Mouse (Mus musculus) forebrain, embryonic 14.5 days (tissue): ENCODE measurements at regions not wholly inside any gene's neighbourhood (a gene's known extent, or its start where the extent isn't known, plus 50 kb on each side); places are given as distances from the start of the nearest gene placed in this dataset.

Experiments
- ATAC-seq: fragments of 200-750 bp; cut with Nextera tagmentation; 2 replicates; pipeline ENCODE4 v1.8.0; 2017; ENCODE audit warnings: mild to moderate bottlenecking, moderate library complexity
- DNase-seq: peaks from one replicate; pipeline ENCODE4 v3.0.0-alpha.2; 2015; ENCODE audit warnings: low spot score
- H3K27ac ChIP-seq: fragments of 300-500 bp; sonication (generic); 2 replicates; pipeline ENCODE4 v1.5.1; 2014; ENCODE audit warnings: low read depth, mild to moderate bottlenecking, control low read depth, low read length, moderate library complexity
- H3K27me3 ChIP-seq: fragments of 300-500 bp; sonication (generic); replicated peaks from 2 replicates; pipeline ENCODE4 v1.6.1; 2014; ENCODE audit warnings: low read length, control low read depth, mixed read lengths; ENCODE audit not compliant: control insufficient read depth, insufficient read depth
- H3K36me3 ChIP-seq: fragments of 300-500 bp; sonication (generic); 2 replicates; pipeline ENCODE4 v1.6.1; 2014; ENCODE audit warnings: low read length, control low read depth; ENCODE audit not compliant: control insufficient read depth, insufficient read depth
- H3K4me1 ChIP-seq: fragments of 300-500 bp; sonication (generic); 2 replicates; pipeline ENCODE4 v1.6.1; 2014; ENCODE audit warnings: antibody characterized with exemption, low read length, control low read depth; ENCODE audit not compliant: control insufficient read depth, insufficient read depth
- H3K4me2 ChIP-seq: fragments of 300-500 bp; sonication (generic); 2 replicates; pipeline ENCODE4 v1.6.1; 2014; ENCODE audit warnings: mild to moderate bottlenecking, control low read depth, low read length
- H3K4me3 ChIP-seq: fragments of 300-500 bp; sonication (generic); 2 replicates; pipeline ENCODE4 v1.5.1; 2014; ENCODE audit warnings: low read depth, low read length, control low read depth
- H3K9ac ChIP-seq: fragments of 300-500 bp; sonication (generic); 2 replicates; pipeline ENCODE4 v1.6.1; 2014; ENCODE audit warnings: mild to moderate bottlenecking, low read length, control low read depth, moderate library complexity
- H3K9me3 ChIP-seq: fragments of 300-500 bp; sonication (generic); replicated peaks from 2 replicates; pipeline ENCODE4 v1.6.1; 2016; ENCODE audit warnings: low read length, control low read depth, mixed read lengths; ENCODE audit not compliant: control insufficient read depth
- WGBS: fragments of 180-500 bp; shearing (Covaris S2); extraction: QIAGEN DNeasy Blood & Tissue Kit; methylation state at CpG from one replicate; pipeline ENCODE4 v1.1.7; 2014; 5-methylcytosine and 5-hydroxymethylcytosine counted together

GRCm38 (mm10) chr6:100939766-100940165 lies 106.3 kb downstream of the Ppp4r2 start:
- Histone ChIP-seq H3K36me3 (no peaks in the 10 kb centered on the region), H3K27ac (no peak overlapping the region), H3K4me3 (no peak overlapping the region), H3K9ac (no peak overlapping the region), H3K4me2 (no peak overlapping the region), H3K9me3 (no peaks in the 10 kb centered on the region), H3K27me3 (no peaks in the 10 kb centered on the region), H3K4me1 (no peaks in the 10 kb centered on the region)
- WGBS = 79% methylated on average over 5 of the region's 5 CpGs
- ATAC-seq = no peak
- DNase-seq = no peak

DNA sequence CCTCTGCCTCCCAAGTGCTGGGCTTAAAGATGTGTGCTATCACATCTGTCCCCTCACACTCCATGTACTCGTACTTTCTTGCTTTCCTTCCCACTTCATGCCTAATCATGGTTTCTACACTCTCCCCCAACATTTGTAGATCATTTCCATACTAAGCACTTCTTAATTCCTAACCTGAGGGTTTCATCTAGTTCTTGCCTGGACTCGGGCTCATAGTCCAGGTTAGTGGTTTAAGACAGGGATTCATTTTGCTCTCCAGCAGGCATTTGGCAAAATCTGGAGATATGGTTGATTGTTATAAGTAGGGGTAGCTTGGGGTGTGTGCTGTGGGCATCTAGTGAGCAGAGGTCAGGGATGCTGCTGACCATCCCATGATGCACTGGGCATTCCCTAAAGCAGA lies 108.3 kb downstream of the Ppp4r2 start:
- Histone ChIP-seq H3K4me2 (no peak overlapping the region), H3K27me3 (no peaks in the 10 kb centered on the region), H3K9me3 (no peaks in the 10 kb centered on the region), H3K27ac (no peak overlapping the region), H3K36me3 (no peaks in the 10 kb centered on the region), H3K4me1 (no peaks in the 10 kb centered on the region), H3K4me3 (no peak overlapping the region), H3K9ac (no peak overlapping the region)
- DNase-seq (no peak), ATAC-seq (no peak)
- 91% methylated on average over 2 of the region's 2 CpGs for WGBS

DNA sequence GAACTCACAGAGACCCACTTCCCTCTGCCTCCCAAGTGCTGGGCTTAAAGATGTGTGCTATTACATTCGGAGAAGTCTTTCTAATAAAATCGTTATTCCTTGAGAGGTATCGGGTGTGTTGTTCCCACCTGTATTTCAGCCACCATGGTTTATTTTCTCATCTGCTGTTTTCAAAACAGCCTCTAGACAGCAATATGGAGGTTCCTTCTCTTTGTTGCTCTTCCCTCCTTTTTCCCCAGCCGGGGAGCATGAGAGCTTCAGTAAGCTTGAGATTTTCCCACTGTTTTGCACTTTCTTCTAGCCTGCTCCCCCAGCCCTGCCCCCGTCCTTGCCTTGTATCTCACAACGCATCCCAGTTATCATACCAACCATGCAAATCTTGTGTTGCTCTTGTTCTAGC lies 109.5 kb downstream of the Ppp4r2 start:
- ATAC-seq (no peak), DNase-seq (no peak)
- H3K27me3 ChIP-seq = no peaks in the 10 kb centered on the region
- no peaks in the 10 kb centered on the region for H3K9me3 ChIP-seq
- no peak overlapping the region for H3K4me2 ChIP-seq
- H3K36me3 ChIP-seq = no peaks in the 10 kb centered on the region
- no peak overlapping the region for H3K27ac ChIP-seq
- no peak overlapping the region for H3K9ac ChIP-seq
- no peak overlapping the region for H3K4me3 ChIP-seq
- H3K4me1 ChIP-seq = 0 out of 2 replicates have a peak, but pooled peaks cover 2% of the 10 kb centered on the region
- 89% methylated on average over 6 of the region's 6 CpGs for WGBS

GRCm38 (mm10) chr6:100945796-100946195 lies 112.4 kb downstream of the Ppp4r2 start:
- H3K4me1 ChIP-seq = 0 out of 2 replicates have a peak, but pooled peaks cover 2% of the 10 kb centered on the region
- H3K9ac ChIP-seq = no peak overlapping the region
- DNase-seq = no peak
- H3K27me3 ChIP-seq = no peaks in the 10 kb centered on the region
- no peaks in the 10 kb centered on the region for H3K9me3 ChIP-seq
- H3K4me2 ChIP-seq = no peak overlapping the region
- H3K4me3 ChIP-seq = no peak overlapping the region
- 75% methylated on average over 2 of the region's 2 CpGs for WGBS
- H3K27ac ChIP-seq = no peak overlapping the region
- no peaks in the 10 kb centered on the region for H3K36me3 ChIP-seq
- ATAC-seq = no peak

- no peak for ATAC-seq
- 48% methylated on average over 7 of the region's 7 CpGs for WGBS
- no peak overlapping the region for H3K4me2 ChIP-seq
- no peaks in the 10 kb centered on the region for H3K27me3 ChIP-seq
- no peak overlapping the region for H3K9ac ChIP-seq
- H3K4me1 ChIP-seq = 0 out of 2 replicates have a peak, but pooled peaks cover 2% of the 10 kb centered on the region
- no peaks in the 10 kb centered on the region for H3K9me3 ChIP-seq
- H3K27ac ChIP-seq = no peak overlapping the region
- no peak for DNase-seq
- no peaks in the 10 kb centered on the region for H3K36me3 ChIP-seq
- no peak overlapping the region for H3K4me3 ChIP-seq
Observed at GRCm38 (mm10) chr6:100948340-100948739, 114.9 kb downstream of the Ppp4r2 start.

- H3K4me1 ChIP-seq = 0 out of 2 replicates have a peak, but pooled peaks cover 2% of the 10 kb centered on the region
- no peaks in the 10 kb centered on the region for H3K27me3 ChIP-seq
- ATAC-seq (no peak), DNase-seq (no peak)
- no peak overlapping the region for H3K9ac ChIP-seq
- 85% methylated on average over 5 of the region's 5 CpGs for WGBS
- H3K27ac ChIP-seq = no peak overlapping the region
- no peak overlapping the region for H3K4me2 ChIP-seq
- H3K9me3 ChIP-seq = no peaks in the 10 kb centered on the region
- H3K4me3 ChIP-seq = no peak overlapping the region
- no peaks in the 10 kb centered on the region for H3K36me3 ChIP-seq
Observed at GRCm38 (mm10) chr6:100951646-100952045, 118.2 kb downstream of the Ppp4r2 start.

DNA sequence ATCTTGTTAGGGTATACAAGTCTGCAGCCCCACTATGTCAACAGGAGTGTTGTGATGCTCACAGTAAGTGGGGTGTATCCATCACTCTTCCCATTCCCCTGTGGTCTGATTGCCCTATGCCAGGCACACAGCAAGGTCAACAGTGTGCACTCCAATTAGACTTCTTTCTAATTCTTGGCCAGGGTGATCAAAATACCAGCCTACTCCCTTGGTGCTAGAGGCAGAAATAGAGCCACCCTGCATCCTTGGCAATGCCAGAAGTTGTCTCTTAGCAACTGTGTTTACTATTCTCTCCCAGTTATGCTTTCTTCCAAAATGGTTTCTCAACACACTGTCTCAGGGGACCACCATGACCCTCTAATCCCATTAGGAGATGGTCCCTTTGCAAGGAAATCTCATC lies 119.0 kb downstream of the Ppp4r2 start:
- Histone ChIP-seq H3K36me3 (no peaks in the 10 kb centered on the region), H3K27ac (no peak overlapping the region), H3K27me3 (no peaks in the 10 kb centered on the region), H3K4me3 (no peak overlapping the region), H3K4me1 (0 out of 2 replicates have a peak, but pooled peaks cover 2% of the 10 kb centered on the region), H3K9ac (no peak overlapping the region), H3K4me2 (no peak overlapping the region), H3K9me3 (no peaks in the 10 kb centered on the region)
- no peak for DNase-seq
- ATAC-seq = no peak

- no peak for ATAC-seq
- WGBS = 81% methylated on average over 10 of the region's 10 CpGs
Observed at GRCm38 (mm10) chr6:100954563-100954962, 121.1 kb downstream of the Ppp4r2 start.

GRCm38 (mm10) chr6:100966481-100966880 lies 133.1 kb downstream of the Ppp4r2 start:
- Histone ChIP-seq H3K36me3 (no peaks in the 10 kb centered on the region), H3K4me1 (no peaks in the 10 kb centered on the region; the same call in 1 of the 2 replicates), H3K9me3 (no peaks in the 10 kb centered on the region), H3K9ac (no peak overlapping the region), H3K4me3 (no peak overlapping the region), H3K27ac (no peak overlapping the region), H3K27me3 (no peaks in the 10 kb centered on the region), H3K4me2 (no peak overlapping the region)
- 90% methylated on average over 5 of the region's 5 CpGs for WGBS
- DNase-seq (no peak), ATAC-seq (no peak)

More at GRCm38 (mm10) chr6:100954563-100954962, 121.1 kb downstream of the Ppp4r2 start:
- no peak for DNase-seq
- Histone ChIP-seq H3K4me2 (no peak overlapping the region), H3K27me3 (no peaks in the 10 kb centered on the region), H3K36me3 (no peaks in the 10 kb centered on the region), H3K9me3 (no peaks in the 10 kb centered on the region), H3K4me3 (no peak overlapping the region), H3K4me1 (no peaks in the 10 kb centered on the region), H3K27ac (no peak overlapping the region), H3K9ac (no peak overlapping the region)
